ENCODE assay signal across 8 mouse cellular contexts in the genomic region with DNA sequence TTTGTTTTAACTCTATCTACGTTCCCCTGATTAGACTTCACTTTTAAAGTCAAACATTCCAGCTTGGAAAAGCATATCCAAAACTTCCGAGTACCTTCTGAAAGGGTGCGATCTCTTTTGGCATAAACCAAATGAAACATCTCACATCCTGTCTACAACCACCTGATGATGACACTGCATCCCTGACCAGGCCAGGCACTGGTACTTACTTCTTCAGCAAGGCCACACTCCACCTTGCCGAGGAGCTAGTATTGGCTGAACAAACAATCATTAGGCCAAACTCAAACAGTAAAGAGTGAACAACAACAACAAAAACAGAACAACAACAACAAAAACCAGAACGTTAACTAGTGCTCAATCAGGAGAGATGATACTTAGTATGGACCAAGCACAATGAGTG. TPM values are rescaled to one million over a fixed set of nuclear protein-coding genes. Genes with fewer than 3 reads are reported as not detected.
A peak's percentile ranks its signal among the peaks of the same experiment; 100 is the strongest.
DNase-seq lines count a peak whose midpoint lies in the region; ATAC-seq lines count a peak whose summit lies in the region.

No protein-coding gene starts in this region.

- H3K27ac ChIP-seq in kidney, embryonic 16.5 days (ENCODE audit: low read length): no peak overlapping the region
- H3K27ac ChIP-seq in embryonic facial prominence, embryonic 13.5 days: no peak overlapping the region
- no peak overlapping the region for H3K27ac ChIP-seq in intestine, embryonic 15.5 days
- no peak overlapping the region for H3K27ac ChIP-seq in midbrain, embryonic 16.5 days (ENCODE audit: low read length)

- H3K27me3 ChIP-seq in kidney, embryonic 16.5 days (ENCODE audit: insufficient read depth, low read length): no peaks in the 10 kb centered on the region
- H3K27me3 ChIP-seq in embryonic facial prominence, embryonic 13.5 days: no peaks in the 10 kb centered on the region
- H3K27me3 ChIP-seq in intestine, embryonic 15.5 days (replicated peaks): no peaks in the 10 kb centered on the region
- H3K27me3 ChIP-seq in midbrain, embryonic 16.5 days (ENCODE audit: control insufficient read depth, insufficient read depth, low read depth, low read length): no peaks in the 10 kb centered on the region

- ATAC-seq in kidney, embryonic 16.5 days (ENCODE audit: low FRiP score, low TSS enrichment): no peak
- ATAC-seq in embryonic facial prominence, embryonic 13.5 days (ENCODE audit: insufficient number of reproducible peaks, insufficient read depth, low FRiP score, low TSS enrichment, low read depth): no peak
- ATAC-seq in intestine, embryonic 15.5 days: no peak
- no peak for ATAC-seq in midbrain, embryonic 16.5 days
- no peak for ATAC-seq in CD4-positive, CD25-positive, alpha-beta regulatory T cell, adult 4 months

- peaks cover 24% of the 10 kb centered on the region for H3K4me1 ChIP-seq in kidney, embryonic 16.5 days (ENCODE audit: insufficient read depth, low read length)
- H3K4me1 ChIP-seq in embryonic facial prominence, embryonic 13.5 days: peaks cover 34% of the 10 kb centered on the region
- peaks cover 11% of the 10 kb centered on the region; the same call in 1 of the 2 replicates for H3K4me1 ChIP-seq in intestine, embryonic 15.5 days (replicated peaks)
- H3K4me1 ChIP-seq in midbrain, embryonic 16.5 days (ENCODE audit: control insufficient read depth, insufficient read depth, low read length): peaks cover 28% of the 10 kb centered on the region

- H3K4me3 ChIP-seq in kidney, embryonic 16.5 days (ENCODE audit: low read length): peak overlapping the region; percentile 89
- peak overlapping the region; percentile 82 for H3K4me3 ChIP-seq in embryonic facial prominence, embryonic 13.5 days
- peak overlapping the region; percentile 67 for H3K4me3 ChIP-seq in intestine, embryonic 15.5 days (replicated peaks)
- H3K4me3 ChIP-seq in midbrain, embryonic 16.5 days (ENCODE audit: low read depth, low read length): peak overlapping the region; percentile 87

- DNase-seq in kidney, adult 11 months: no peak
- DNase-seq in layer of hippocampus, adult 11-12 months (ENCODE audit: low spot score): no peak
- DNase-seq in adrenal gland, adult (ENCODE audit: inconsistent age in 2 of 2, low spot score in 1 of 2): no peak

- H3K9ac ChIP-seq in kidney, embryonic 16.5 days (replicated peaks; ENCODE audit: low read length): peak overlapping the region; percentile 95
- peak overlapping the region; percentile 96 for H3K9ac ChIP-seq in embryonic facial prominence, embryonic 13.5 days
- no peak overlapping the region; the same call in 1 of the 2 replicates for H3K9ac ChIP-seq in intestine, embryonic 15.5 days
- peak overlapping the region; percentile 94 for H3K9ac ChIP-seq in midbrain, embryonic 16.5 days (ENCODE audit: low read depth, low read length)

- no peaks in the 10 kb centered on the region for H3K9me3 ChIP-seq in kidney, embryonic 16.5 days (ENCODE audit: low read length)
- no peaks in the 10 kb centered on the region for H3K9me3 ChIP-seq in embryonic facial prominence, embryonic 13.5 days
- no peaks in the 10 kb centered on the region for H3K9me3 ChIP-seq in intestine, embryonic 15.5 days
- no peaks in the 10 kb centered on the region for H3K9me3 ChIP-seq in midbrain, embryonic 16.5 days (replicated peaks; ENCODE audit: control insufficient read depth, low read length, poor library complexity, severe bottlenecking)

- peaks cover 6% of the 10 kb centered on the region for H3K36me3 ChIP-seq in kidney, embryonic 16.5 days (ENCODE audit: insufficient read depth, low read length)
- peaks cover 12% of the 10 kb centered on the region for H3K36me3 ChIP-seq in embryonic facial prominence, embryonic 13.5 days
- H3K36me3 ChIP-seq in intestine, embryonic 15.5 days: peaks cover 7% of the 10 kb centered on the region; the same call in 1 of the 2 replicates
- H3K36me3 ChIP-seq in midbrain, embryonic 16.5 days (ENCODE audit: control insufficient read depth, insufficient read depth, low read length): peaks cover 6% of the 10 kb centered on the region

- 52% methylated on average over 5 of the region's 5 CpGs for WGBS in kidney, embryonic 16.5 days
- WGBS in embryonic facial prominence, embryonic 13.5 days: 57% methylated on average over 5 of the region's 5 CpGs
- WGBS in intestine, embryonic 15.5 days: 42% methylated on average over 5 of the region's 5 CpGs
- WGBS in midbrain, embryonic 16.5 days: 76% methylated on average over 5 of the region's 5 CpGs

- H3K4me2 ChIP-seq in kidney, embryonic 16.5 days (replicated peaks; ENCODE audit: low read depth, low read length): peak overlapping the region; percentile 65
- H3K4me2 ChIP-seq in embryonic facial prominence, embryonic 13.5 days: peak overlapping the region; percentile 86
- H3K4me2 ChIP-seq in intestine, embryonic 15.5 days (replicated peaks): peak overlapping the region; percentile 60
- H3K4me2 ChIP-seq in midbrain, embryonic 16.5 days (ENCODE audit: low read length): peak overlapping the region; percentile 63

RNA-seq across cellular contexts. Expression of a gene that starts 1.9 kb away (rescaled TPM):
- polyA plus RNA-seq in kidney, embryonic 16.5 days (2015; fragmentation: Nextera tagmentation; extraction: Ambion mirVana): 397 and 399 TPM in 2 replicates
- polyA plus RNA-seq in embryonic facial prominence, embryonic 13.5 days (2015; fragmentation: Nextera tagmentation; extraction: Ambion mirVana): 274 and 286 TPM in 2 replicates
- polyA plus RNA-seq in intestine, embryonic 15.5 days (2015; fragmentation: Nextera tagmentation; extraction: Ambion mirVana): 304 and 326 TPM in 2 replicates
- 147 and 150 TPM in 2 replicates for polyA plus RNA-seq in midbrain, embryonic 16.5 days (2015; fragmentation: Nextera tagmentation; extraction: Ambion mirVana)
- 100 to 1,000 TPM; 161 to 186 TPM for polyA plus RNA-seq in CD4-positive, CD25-positive, alpha-beta regulatory T cell, adult 4 months (2017; shearing (Covaris generic))

RNA-seq across cellular contexts. Expression of a gene that starts 19.3 kb away (rescaled TPM):
- 3.6 and 3.9 TPM in 2 replicates for polyA plus RNA-seq in kidney, embryonic 16.5 days (2015; fragmentation: Nextera tagmentation; extraction: Ambion mirVana)
- 5.7 and 6.0 TPM in 2 replicates for polyA plus RNA-seq in embryonic facial prominence, embryonic 13.5 days (2015; fragmentation: Nextera tagmentation; extraction: Ambion mirVana)
- 2.3 and 2.4 TPM in 2 replicates for polyA plus RNA-seq in intestine, embryonic 15.5 days (2015; fragmentation: Nextera tagmentation; extraction: Ambion mirVana)
- polyA plus RNA-seq in midbrain, embryonic 16.5 days (2015; fragmentation: Nextera tagmentation; extraction: Ambion mirVana): 19.5 and 20.9 TPM in 2 replicates
- not detected for polyA plus RNA-seq in CD4-positive, CD25-positive, alpha-beta regulatory T cell, adult 4 months (2017; shearing (Covaris generic))

RNA-seq across cellular contexts. Expression of a gene that starts 24.1 kb away (rescaled TPM):
- polyA plus RNA-seq in kidney, embryonic 16.5 days (2015; fragmentation: Nextera tagmentation; extraction: Ambion mirVana): 9.1 and 10.8 TPM in 2 replicates
- 14.1 and 14.8 TPM in 2 replicates for polyA plus RNA-seq in embryonic facial prominence, embryonic 13.5 days (2015; fragmentation: Nextera tagmentation; extraction: Ambion mirVana)
- polyA plus RNA-seq in intestine, embryonic 15.5 days (2015; fragmentation: Nextera tagmentation; extraction: Ambion mirVana): 6.8 and 8.2 TPM in 2 replicates
- 18.9 and 19.6 TPM in 2 replicates for polyA plus RNA-seq in midbrain, embryonic 16.5 days (2015; fragmentation: Nextera tagmentation; extraction: Ambion mirVana)
- polyA plus RNA-seq in CD4-positive, CD25-positive, alpha-beta regulatory T cell, adult 4 months (2017; shearing (Covaris generic)): 10 to 100 TPM; 13.8 to 14.0 TPM
